Mouse (Mus musculus) left cerebral cortex, postnatal 36 days (tissue): ENCODE data around the gene Olfr1441. TPM values are rescaled to one million over a fixed set of nuclear protein-coding genes. Genes with fewer than 3 reads are reported as not detected.

Experiments used
- DNase-seq, 2 experiments: peaks; one replicate each; pipeline ENCODE4 v3.0.0; 2021 to 2022; ENCODE audit warnings: low spot score in 2 of 2, mixed read lengths in 1 of 2
- intact Hi-C: fragments of 180-260 bp; cut with DNase I; formaldehyde crosslinking; loops from one replicate; pipeline ENCODE4 v1.15.1; 2025
- total RNA-seq, 2 experiments: library from RNA; stranded (reverse); gene quantifications; 2 replicates each; pipeline ENCODE4 v1.2.3; 2021

The Olfr1441 gene
- not detected for total RNA-seq

DNA sequence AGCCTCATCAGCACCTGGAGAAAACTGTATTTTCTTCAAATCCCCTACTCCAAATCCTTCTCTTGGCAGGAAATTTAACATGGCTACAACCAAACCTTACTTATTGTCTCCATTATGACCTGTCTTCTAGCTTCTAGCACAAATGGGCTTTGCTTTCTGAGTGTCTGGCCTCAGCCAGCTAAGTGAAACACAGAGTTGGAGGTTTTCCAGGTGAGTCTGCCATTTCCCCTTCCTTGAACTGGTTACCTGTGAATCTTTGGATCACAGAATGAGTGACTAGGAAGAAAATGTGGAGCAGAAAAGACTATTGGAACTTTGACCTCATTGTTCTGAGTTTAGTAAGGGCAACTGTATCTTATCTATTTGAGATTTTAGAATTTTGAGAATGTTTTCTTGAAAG, at the start of gene Olfr1441:
Gene Olfr1441 (plus strand): TSS at position 73 of the 400 bp plus-strand sequence.
- no peak for DNase-seq
- intact Hi-C loops: loop anchor here (10.0 kb wide), 1 partner anchor 283 kb away; no protein-coding TSS in a partner anchor

DNA sequence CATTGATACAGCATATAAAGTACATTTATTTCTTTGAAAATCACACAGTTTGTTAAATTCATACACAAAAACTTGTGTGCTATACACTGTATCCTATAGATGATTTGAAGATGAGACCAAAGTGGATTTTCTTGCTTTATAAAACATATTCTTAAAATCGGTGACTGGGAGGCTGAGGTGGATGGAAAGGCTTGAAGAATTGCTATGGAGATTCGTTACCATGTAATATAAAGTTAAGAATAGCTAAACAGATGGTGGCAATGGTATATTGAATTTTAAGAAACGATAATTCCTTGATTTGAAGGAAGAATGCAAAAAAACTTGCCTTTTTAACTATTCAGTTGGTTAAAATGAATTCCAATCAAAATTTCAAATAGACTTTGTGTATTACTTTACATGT, 44.2 kb upstream of the Olfr1441 start:
- no peak for DNase-seq

DNA sequence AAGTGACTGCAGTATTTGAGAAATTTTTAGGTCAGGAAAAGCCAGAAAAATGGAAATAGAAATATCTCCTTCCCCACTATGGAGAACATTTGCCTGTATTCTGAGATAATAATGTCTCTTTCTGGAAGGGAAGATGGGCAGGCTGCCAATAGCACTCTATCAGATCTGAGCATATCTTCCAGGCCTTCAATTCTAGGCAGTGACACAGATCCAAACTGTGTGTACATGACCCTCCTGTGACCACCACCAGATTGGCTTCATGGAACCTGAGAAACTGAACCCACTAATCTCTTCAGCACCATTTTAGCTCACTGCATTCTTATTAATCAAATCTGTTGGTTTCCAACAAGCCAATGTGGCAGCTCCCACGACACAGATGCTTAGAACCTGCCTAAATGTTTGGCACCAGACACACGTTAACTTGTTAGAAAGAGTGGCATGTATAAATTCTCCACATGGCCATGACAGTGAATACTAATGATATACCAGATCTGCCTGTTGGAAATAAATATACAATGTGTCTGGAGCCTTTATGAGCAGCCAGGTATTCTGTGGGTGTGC, 42.7 kb upstream of the Olfr1441 start:
- peak; percentile 15 to 25 for DNase-seq
- intact Hi-C loops: no loop called here

More for the DNA sequence above, 44.2 kb upstream of the Olfr1441 start:
- intact Hi-C loops: no loop called here

DNA sequence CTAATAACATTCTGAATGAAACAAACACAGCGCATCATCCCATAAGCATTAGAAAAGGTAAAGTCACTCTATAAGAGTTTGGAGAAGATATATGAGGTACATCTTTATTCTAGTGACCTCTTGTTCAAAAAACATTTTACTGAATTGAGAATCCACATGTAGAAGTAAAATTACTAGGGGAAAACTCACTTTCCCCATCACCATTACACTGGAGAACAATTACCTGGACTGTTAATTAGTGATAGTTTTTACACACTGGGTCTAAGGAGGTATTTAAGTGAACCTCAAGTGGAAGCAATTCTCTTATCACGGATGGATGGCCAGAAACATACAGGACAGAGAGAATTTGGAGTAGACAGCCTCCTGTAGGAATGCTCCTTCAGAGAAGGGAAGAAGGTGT, 30.3 kb upstream of the Olfr1441 start, which contains the start of gene Olfr1440:
Gene Olfr1440 (plus strand): TSS at position 301 of the 400 bp plus-strand sequence.
- intact Hi-C loops: no loop called here
- DNase-seq: no peak

GRCm38 (mm10) chr19:12413737-12414136, 3.5 kb upstream of the Olfr1441 start:
- intact Hi-C loops: loop anchor here (10.0 kb wide), 1 partner anchor 279 kb away; no protein-coding TSS in a partner anchor
- no peak for DNase-seq

- DNase-seq: no peak
- intact Hi-C loops: loop anchor here (10.0 kb wide), 1 partner anchor 284 kb away; no protein-coding TSS in a partner anchor
Observed at GRCm38 (mm10) chr19:12418312-12418711, 1.1 kb downstream of the Olfr1441 start.

GRCm38 (mm10) chr19:12420555-12420954, 3.3 kb downstream of the Olfr1441 start:
- no peak for DNase-seq
- intact Hi-C loops: no loop called here

DNA sequence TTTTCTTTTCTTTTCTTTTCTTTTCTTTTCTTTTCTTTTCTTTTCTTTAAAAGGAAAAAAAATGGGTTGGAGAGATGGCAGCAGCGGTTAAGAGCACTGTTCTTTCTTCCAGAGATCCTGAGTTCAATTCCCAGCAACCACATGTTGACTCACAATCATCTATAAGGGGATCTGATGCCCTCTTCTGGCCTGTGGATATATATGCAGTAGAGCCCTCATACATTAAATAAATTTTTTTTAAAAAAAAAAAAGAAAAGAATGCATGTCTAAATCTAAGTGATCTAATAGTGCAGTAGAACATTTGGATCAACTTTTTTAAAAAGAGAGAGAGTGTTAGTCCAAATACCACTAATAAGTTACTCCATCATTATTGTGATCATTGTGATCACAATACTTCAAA, 4.4 kb downstream of the Olfr1441 start:
- intact Hi-C loops: no loop called here
- DNase-seq: no peak

DNA sequence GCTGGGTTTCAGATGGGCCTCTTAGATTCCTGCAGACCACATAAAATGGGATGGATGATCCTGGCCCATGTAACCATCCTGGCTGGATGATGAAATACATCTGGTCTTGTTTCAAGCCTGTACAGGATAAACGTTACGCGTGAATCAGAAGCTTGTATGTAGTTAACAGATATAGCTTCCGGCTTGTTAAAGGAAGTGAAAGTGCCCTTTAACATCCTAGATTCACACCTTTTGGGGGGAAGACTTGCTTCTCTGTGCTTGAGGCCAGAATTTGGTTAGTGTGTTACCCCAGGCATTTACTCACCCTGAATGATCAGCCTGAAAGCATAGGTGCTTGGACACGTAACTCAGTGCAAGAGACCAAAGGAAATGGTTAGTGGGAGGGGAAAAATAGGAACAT, 9.9 kb downstream of the Olfr1441 start:
- DNase-seq: no peak
- intact Hi-C loops: no loop called here

DNA sequence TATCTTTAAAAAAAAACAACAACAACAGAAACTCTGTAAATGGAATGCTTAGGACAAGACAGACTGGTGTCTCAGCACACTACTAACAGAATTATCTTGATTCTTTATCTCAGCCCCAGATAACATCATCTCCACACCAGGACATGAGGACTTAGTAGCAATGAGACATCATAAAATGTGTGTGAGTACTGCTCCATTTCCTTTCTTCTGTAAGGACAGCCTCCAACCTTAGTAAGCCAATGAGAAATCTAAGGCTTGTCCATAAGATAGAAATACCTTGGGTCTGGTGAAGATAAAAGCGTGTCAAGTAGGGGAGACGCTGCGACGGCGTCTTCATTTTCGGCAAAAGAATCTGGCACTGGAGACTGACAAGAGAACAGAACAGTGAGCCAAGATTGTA, 10.4 kb downstream of the Olfr1441 start, which contains the start of gene Pfpl:
Gene Pfpl (plus strand): TSS at position 301 of the 400 bp plus-strand sequence.
- intact Hi-C loops: no loop called here
- no peak for DNase-seq

GRCm38 (mm10) chr19:12433033-12433432, 15.8 kb downstream of the Olfr1441 start:
- DNase-seq: no peak
- intact Hi-C loops: loop anchor here (10.0 kb wide), 1 partner anchor 162 kb away; the partner anchor contains the start of gene Gm4952

- intact Hi-C loops: loop anchor here (10.0 kb wide), 1 partner anchor 160 kb away; the partner anchor contains the start of gene Gm4952
- DNase-seq: no peak
Observed at GRCm38 (mm10) chr19:12435011-12435416, 17.8 kb downstream of the Olfr1441 start.

DNA sequence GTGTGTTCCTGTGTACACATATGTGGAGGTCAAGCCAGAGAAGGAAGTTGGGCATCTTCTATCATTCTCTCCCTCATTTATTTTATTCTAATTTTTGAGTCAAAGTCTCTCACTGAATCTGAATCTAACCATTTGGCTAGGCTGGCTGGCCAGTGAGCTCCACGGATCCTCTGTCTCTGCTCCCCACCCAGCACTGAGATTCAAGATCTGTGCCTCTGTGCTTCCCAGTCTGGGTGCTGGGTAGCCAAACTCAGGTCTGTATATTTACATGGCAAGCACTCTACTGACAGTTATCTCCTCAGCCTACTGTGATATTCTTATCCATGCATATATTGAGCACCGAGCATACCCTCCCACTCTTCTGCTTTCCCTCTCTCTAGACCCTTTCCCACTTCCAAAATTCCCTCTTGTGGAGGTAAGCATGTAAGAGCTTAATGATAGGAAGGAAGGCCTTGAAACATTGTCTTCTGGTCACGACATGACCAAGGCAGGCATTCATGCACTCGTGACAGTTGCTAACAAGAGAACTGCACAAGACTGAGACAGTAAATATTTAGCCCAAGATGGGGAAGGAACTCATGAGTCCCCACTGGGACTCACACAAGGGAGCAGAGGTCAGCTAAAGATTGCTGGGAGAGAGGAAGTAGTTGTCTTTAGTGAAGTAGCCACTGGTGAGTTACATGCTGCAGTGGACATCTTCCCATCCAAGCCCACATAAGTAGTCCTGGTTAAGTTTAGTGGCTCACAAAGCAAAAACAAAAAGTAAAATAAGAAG, 18.7 kb downstream of the Olfr1441 start:
- intact Hi-C loops: loop anchor here (10.0 kb wide), 1 partner anchor 159 kb away; the partner anchor contains the start of gene Gm4952
- no peak for DNase-seq

GRCm38 (mm10) chr19:12439581-12439980, 22.3 kb downstream of the Olfr1441 start:
- intact Hi-C loops: loop anchor here (10.0 kb wide), 1 partner anchor 155 kb away; the partner anchor contains the start of gene Gm4952

DNA sequence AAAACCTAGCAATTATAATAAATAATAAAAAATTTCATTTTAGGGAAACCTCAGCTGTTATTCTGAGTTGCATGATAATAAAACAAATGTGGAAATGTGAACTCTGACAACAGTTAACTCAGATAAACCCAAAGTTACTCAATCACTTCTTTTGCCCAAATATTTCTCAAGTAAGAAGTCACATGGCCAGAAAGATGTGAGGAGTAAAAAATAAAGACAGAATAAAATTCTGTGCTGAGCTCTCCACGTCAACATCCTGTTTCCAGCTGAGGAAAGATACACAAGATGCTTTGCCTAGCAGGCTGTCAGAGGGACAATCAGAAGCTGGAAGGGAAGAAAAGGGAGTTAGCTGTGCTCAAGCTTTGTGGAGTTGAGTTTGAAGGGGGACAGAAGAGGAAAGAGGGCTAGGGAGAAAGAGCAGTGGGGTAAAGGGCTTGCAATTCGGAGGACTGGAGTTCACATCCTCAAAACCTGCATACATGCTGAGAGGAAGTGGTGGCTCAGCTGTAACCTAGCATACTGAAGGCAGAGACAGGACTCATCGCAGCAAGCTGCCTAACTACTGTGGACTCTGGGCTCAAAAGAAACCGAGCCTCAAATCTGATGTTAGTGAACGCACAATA, 23.0 kb downstream of the Olfr1441 start:
- DNase-seq: no peak
- intact Hi-C loops: no loop called here

More at GRCm38 (mm10) chr19:12439581-12439980, 22.3 kb downstream of the Olfr1441 start:
- DNase-seq: no peak

DNA sequence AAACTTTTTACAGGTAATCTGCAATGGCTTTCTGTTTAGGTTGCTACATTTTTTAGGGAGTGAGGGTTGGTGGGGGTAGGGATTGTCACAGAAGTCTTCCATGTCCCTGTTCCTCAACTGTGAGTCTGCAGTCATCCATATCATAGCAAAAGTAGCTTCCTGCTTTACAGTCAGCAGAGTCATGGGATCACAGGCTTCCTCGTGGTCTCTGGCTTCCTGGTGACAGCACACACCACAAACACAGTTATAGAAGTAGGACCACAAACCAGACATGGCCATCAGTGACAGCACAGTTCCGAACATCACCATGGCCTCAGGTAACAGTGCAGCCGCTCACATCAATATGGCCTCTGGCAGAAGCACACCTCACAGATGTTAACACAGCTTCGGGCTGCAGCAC, 25.3 kb downstream of the Olfr1441 start:
- no peak for DNase-seq
- intact Hi-C loops: no loop called here

GRCm38 (mm10) chr19:12445014-12445413, 27.8 kb downstream of the Olfr1441 start:
- no peak for DNase-seq
- intact Hi-C loops: no loop called here

GRCm38 (mm10) chr19:12457401-12458066, 40.3 kb downstream of the Olfr1441 start:
- intact Hi-C loops: no loop called here
- no peak for DNase-seq

GRCm38 (mm10) chr19:12459516-12459915, 42.3 kb downstream of the Olfr1441 start:
- intact Hi-C loops: no loop called here
- no peak for DNase-seq
